In the genomic region with DNA sequence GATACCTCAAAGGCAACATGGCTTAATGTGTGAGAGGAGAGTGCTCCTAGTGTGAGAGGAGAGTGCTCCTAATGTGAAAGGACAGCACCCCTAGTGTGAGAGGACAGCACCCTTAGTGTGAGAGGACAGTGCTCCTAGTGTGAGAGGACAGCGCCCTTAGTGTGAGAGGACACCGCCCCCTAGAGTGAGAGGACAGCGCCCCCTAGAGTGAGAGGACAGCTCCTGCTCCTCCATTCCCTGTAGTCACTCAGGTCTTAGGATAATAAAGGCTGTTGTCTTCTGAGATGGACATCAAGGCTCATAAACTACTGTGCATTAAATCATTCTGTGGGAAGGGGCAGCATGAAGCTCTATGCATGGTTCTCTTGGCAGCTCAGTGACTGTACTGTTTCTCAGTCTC, we compare ENCODE assay signal across 9 mouse cellular contexts. TPM values are rescaled to one million over a fixed set of nuclear protein-coding genes. Genes with fewer than 3 reads are reported as not detected.
DNase-seq lines count a peak whose midpoint lies in the region; TF ChIP-seq lines count a peak whose summit lies in the region.
"Had no signal": no experiment of that assay in that cellular context is flagged by ENCODE, and none has a peak within 500 bp of the region (broad histone marks: within the 10 kb centered on the region; RNA-seq: fewer than 3 reads in every experiment).

No protein-coding gene starts in this region.

- peak; percentile 50 for TF ChIP-seq CTCF in left cerebral cortex, adult 2 months (IDR thresholded peaks at IDR 0.05)

- no peak overlapping the region for H3K27ac ChIP-seq in left cerebral cortex, adult 2 months

- no peak overlapping the region for H3K4me3 ChIP-seq in left cerebral cortex, adult 2 months

- no peak for DNase-seq in left cerebral cortex, adult 2 months (ENCODE audit: extremely low spot score in 1 of 2, low spot score in 2 of 2)
- DNase-seq in left cerebral cortex, adult 11 months (ENCODE audit: low spot score): no peak
- peak; percentile 17 for DNase-seq in T-cell, adult 2 months (ENCODE audit: low spot score)
- peak; percentile 43 to 62 for DNase-seq in cerebellum, postnatal 36 days
- peak; percentile 50 to 59 for DNase-seq in kidney, postnatal 4 days
- DNase-seq in thymus, postnatal 14 days: peak; percentile 44
- DNase-seq in left cerebral cortex, adult 8-10 months (ENCODE audit: low spot score in 2 of 2): no peak
- no peak for DNase-seq in urinary bladder, postnatal 10 days (ENCODE audit: low spot score)

- intact Hi-C loops in left cerebral cortex, adult 2 months (cut with DNase I): no loop called here

RNA-seq across cellular contexts. Expression of a gene that starts 12.1 kb away (rescaled TPM):
- total RNA-seq in left cerebral cortex, adult 2 months (2021): 10 to 100 TPM; 13.2 to 16.3 TPM
- total RNA-seq in left cerebral cortex, adult 8-10 months (2022): 10 to 100 TPM; 12.6 to 15.5 (median 13.9) TPM

RNA-seq across cellular contexts. Expression of a gene that starts 15.1 kb away (rescaled TPM):
- not detected for total RNA-seq in left cerebral cortex, adult 2 months (2021)
- total RNA-seq in left cerebral cortex, adult 8-10 months (2022): not detected

RNA-seq across cellular contexts. Expression of a gene that starts 21.8 kb away (rescaled TPM):
- total RNA-seq in left cerebral cortex, adult 2 months (2021): 10 to 100 TPM; 78.8 to 80.8 TPM
- total RNA-seq in left cerebral cortex, adult 8-10 months (2022): 100 to 1,000 TPM in 1 of 4 experiments, 10 to 100 TPM in 3; 83.3 to 106 (median 89.5) TPM

RNA-seq across cellular contexts. Expression of a gene that starts 23.0 kb away (rescaled TPM):
- total RNA-seq in left cerebral cortex, adult 2 months (2021): 1 to 10 TPM; 6.5 to 7.4 TPM
- 10 to 100 TPM in 2 of 4 experiments, 1 to 10 TPM in 2; 5.0 to 12.3 (median 8.9) TPM for total RNA-seq in left cerebral cortex, adult 8-10 months (2022)

RNA-seq across cellular contexts. Expression of a gene that starts 43.6 kb away (rescaled TPM):
- not detected for total RNA-seq in left cerebral cortex, adult 2 months (2021)
- not detected for total RNA-seq in left cerebral cortex, adult 8-10 months (2022)
- total RNA-seq: gastrocnemius, postnatal 4 days had no signal

Comparison
In these comparisons a context has a peak if more than half of its experiments do, and no peak if none do; other contexts are left out.
1. DNase-seq: peak in T-cell, adult 2 months (single experiment), cerebellum, postnatal 36 days (2 of 2), kidney, postnatal 4 days (2 of 2) and thymus, postnatal 14 days (single experiment); none in left cerebral cortex, adult 2 months (0 of 2), left cerebral cortex, adult 11 months (single experiment), left cerebral cortex, adult 8-10 months (0 of 2) and urinary bladder, postnatal 10 days (single experiment).